Mouse (Mus musculus): ENCODE measurements around the gene Ift140.

The Ift140 gene

DNA sequence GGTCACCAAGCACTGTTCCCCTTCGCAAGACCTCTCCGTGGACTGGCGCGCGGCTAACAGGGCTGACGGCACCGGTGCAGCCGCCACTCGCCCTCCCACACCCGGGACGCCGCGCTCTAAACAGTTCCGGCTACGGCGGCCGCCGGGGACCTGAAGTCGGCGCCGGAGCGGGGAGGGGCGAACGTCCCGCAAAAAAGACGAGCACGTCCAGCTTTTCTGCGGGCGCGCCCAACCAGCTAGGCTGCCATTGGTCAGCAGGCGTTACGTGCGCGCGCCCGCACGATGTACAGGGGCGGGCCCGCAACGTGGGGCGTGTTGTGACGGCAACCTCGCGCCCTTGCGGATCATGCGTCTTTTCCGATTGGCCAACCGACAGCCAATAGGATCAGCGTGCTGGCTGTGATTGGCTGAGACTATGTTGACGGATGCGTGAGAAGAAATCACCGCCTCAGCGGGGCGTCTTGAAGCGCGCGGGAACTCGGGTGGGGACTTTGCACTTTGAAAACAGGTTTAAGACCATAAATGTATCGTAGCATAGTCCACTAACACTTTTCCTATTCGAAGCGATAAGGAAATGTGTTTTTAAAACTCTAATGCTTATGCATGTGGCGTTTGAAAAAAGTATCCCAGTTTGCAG lies at the start of gene Ift140, which contains the start of gene Cramp1l:
Ift140 (plus strand) TSS at position 431 of the 637 bp plus-strand sequence.
Cramp1l (minus strand) TSS at position 134 of the 637 bp plus-strand sequence.
- DNase-seq (ENCODE audit: low read depth, low spot score), result peak; percentile 98

DNA sequence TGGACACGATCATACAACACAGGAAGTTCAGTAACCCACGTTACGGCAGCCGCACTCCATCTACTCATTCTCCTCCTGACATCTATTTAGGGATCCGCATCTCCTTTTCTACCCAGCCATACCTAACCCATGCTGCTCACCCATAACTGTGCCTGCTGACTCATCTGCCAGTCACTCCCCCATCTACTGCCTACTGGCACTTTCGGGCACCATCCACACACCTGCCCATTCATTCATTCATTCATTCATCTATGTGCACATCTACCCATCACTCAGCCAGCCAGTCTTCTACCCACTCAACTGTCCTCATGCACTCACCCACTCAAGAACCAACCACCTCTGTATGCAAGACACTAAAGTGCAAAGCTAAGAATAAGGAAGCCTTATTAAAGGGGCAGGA lies 28.7 kb upstream of the Ift140 start:
- no peak for DNase-seq (ENCODE audit: low read depth, low spot score)

DNA sequence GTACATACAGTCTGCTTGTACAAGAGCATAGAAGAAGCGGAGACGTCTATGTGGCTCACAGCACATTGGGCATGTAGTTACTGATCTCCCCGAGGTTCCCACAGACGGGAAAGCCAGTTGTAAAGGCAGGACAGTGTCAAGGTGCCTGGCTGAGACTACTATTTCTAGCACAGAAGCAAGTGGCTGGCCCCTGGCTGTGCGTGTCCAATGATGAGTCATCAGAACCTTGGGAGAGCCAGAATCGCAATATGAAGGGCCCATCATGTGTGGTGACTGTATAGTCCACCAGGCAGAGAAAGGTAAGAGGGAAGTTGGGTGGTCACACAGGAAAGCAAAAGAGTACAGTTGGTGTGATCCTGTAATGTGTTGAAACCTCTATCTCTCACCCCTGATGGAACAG lies 21.2 kb upstream of the Ift140 start:
- no peak for DNase-seq (ENCODE audit: low read depth, low spot score)

DNA sequence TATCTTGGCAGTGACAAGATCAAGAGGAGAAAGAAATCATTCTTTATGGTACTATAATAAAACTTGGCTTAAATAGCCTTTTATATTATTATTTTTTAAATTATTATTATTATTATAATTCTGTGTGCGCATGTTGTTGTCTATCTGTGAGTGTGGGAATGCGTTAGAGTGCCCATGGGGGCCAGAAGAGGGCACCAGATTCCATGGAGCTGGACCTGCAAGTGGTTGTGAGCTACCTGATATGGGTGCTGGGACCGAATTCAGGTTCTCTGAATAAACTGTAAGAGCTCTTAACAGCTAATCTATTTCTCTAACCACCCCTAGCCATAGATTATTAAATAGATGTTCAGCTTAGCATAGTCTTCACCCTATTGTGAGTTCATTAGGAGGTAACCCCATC lies 10.8 kb upstream of the Ift140 start:
- DNase-seq (ENCODE audit: low read depth, low spot score), result no peak

DNA sequence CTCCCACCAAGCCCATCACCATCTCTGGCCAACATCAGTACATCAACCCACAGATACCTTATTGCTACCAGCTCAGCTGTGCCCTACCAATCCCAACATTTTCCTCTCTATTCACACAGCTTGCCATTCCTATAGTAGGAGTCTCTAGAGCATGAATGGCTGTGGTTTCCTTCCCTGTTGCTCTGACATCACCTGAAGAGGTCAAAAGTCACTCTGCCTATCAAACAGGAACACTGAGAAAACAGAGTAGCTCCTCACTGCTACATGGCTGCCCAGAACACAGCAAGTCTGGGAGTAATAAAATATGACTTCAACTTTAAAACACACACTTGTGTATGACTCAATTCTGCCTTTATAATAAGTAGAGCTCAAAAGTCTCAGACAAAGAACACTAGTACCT lies 8.4 kb upstream of the Ift140 start:
- DNase-seq (ENCODE audit: low read depth, low spot score), result no peak

DNA sequence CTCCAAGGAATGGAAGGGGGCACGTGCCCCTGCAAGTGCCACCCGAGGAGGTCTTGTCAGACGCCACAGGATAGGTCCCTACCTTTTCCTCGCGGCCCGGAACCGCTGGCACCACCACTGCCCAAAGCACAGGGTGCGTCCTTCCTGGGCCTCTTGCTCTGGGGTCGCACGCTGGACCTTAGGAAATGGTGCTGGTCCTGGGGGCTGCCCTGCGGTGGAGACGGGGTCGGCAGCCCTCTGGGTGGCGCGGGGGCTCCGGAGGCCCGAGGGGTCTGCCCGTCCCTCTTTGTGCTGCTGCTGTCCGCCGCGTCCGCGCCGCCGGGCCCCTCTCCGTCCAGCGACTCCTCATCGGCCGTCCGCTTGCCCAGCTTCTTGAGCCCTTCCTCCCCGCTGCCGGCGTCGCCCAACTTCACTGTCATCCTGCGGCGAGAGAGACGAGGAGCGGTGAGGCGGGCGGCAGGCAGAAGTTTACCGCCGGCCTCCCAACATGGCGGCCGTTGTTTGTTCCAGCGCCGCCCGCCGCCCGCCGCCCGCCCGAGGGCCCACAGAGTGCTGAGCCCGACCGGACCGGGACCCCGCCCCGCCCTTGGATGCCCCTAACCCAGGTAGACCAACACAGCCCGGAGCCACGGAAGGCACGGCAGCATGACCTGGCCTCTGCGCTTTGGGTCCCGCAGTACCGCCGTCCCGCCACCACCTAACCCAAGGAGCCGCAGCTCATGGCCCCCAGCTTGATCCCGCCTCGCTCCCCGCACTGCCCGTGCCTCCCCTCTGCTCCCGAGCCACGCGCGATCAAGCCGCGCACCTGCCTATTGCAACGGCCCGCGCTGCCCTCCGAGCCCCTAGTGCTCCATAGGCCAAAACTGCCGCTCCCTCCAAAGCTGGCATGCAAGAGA lies 2.0 kb upstream of the Ift140 start:
- DNase-seq (ENCODE audit: low read depth, low spot score), result no peak

DNA sequence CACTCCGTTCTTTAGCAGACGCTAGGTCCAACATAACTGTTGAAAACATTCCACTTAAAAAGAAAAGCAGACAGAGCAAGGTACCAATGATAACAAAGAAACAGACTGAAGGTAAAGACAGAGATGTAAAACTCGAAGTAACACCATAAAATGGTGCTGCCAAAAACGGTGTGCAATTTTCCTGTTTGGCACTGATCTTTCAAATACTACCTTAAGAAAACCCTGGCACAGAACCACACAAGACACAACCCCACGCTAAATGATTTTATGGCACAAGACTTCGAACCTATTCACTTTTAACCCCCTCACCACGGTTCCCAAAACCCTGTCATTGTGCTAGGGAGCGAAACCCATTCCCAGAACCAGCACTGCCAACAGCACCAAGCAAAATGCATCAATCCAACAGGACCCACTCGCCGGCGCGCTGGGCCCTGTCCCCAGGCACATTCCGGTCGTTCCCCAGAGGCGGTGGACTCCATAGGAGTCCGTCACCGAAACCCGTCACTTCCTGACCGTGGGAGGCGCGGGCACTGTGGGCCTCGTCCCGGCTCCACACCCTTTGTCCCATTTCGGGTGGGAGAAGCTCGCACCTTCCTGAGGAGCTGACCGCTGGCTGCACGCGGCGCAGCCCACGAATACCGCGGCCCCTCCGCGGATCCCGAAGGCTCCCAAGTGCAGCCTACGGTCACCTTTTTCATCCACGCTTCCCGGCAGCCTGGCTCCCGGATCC lies 879 bp upstream of the Ift140 start:
- DNase-seq (ENCODE audit: low read depth, low spot score), result no peak

DNA sequence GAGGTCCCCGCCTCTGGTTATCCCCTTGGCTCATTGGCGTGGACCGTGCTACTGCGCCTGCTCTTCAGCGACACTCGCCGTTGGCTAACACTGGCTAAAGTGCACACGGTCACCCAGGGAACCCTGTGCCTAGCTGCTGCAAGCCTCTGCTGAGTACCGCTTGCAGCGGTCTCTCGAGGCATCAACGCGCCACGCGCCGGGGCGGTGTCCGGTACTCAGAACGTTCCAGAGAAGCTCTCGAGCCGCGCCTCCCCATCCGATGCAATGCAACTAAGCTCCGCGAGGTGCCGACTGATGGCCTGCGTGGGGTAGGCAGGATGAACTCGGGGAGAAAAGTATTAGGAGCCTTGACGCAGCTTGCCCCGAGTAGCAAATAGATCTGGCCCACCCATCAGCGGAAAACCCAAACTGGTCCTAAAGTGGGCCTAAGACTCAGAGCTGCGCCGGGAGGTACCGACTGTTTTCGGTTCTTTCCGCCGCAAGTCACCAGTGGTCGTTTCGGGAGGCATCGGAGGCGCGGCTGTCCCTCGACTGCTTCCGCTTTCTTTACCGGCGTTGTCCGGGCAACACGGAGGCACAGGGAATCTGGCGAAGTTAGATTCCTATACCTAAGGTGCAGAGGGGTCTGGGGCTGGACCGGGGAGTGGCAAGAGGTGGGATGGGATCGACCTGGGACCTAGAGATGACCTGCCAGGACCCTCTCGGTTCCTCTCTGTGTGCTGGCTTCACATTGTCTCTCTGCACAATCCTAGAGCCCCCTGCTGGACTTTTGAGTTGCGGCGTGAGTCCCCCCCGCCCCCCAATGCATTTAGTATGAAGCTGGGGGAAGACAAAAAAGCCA lies 627 bp downstream of the Ift140 start:
- DNase-seq (ENCODE audit: low read depth, low spot score), result peak; percentile 76

DNA sequence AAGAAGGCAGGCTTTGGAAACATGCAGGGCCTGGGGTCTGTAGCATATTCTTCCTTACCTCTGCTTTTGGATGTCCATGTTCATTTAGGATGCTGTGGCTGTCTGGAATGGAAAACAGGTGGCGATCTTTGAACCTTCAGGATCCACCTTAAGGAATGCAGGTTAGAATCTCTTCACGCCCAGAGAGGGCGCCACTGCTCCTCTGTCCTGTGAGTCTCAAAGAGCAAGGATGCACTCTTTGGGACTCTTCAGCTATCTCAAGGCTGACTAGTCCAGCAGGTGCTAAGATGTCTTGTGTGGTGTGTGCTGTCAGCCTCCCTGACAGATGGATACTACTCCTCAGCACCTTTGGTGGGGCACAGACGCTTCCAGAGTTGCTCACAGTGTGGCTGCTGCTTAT lies 20.3 kb downstream of the Ift140 start:
- no peak for DNase-seq (ENCODE audit: low read depth, low spot score)

DNA sequence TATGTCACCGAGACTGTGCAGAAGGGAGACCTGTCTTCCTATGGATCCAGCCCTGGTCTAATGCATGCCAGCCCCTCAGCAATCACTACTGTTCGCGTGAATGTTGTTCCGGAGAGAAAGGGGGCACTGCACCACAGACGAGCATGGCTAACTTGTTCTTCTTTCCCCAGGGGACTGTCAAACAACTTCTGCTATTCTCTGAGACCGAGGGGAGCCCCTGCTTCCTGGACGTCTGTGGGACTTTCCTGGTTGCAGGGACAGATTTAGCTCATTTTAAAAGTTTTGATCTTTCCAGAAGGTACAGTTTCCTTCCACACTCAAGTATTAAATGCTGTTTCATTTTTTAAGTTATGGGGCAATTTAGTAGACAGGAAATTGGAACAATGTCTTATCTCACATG lies 29.0 kb downstream of the Ift140 start:
- no peak for DNase-seq (ENCODE audit: low read depth, low spot score)

DNA sequence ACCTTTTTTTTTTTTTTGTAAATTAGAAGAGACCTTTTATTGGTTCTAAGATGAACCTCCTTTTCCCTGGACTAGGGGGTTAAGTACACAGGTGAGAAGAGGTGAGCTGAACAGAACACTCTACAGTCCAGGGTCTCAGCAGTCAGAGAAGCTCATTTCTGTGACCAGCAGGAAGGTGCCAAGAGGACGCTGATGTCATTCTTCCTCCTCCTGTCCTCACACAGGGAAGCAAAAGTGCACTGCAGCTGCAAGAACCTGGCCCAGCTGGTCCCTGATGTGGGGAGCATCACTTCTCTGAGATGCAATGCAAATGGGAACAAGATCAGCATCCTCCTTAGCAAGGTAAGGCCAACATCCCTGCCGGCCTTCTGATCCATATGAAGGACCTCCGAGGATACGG lies 29.4 kb downstream of the Ift140 start:
- no peak for DNase-seq (ENCODE audit: low read depth, low spot score)

DNA sequence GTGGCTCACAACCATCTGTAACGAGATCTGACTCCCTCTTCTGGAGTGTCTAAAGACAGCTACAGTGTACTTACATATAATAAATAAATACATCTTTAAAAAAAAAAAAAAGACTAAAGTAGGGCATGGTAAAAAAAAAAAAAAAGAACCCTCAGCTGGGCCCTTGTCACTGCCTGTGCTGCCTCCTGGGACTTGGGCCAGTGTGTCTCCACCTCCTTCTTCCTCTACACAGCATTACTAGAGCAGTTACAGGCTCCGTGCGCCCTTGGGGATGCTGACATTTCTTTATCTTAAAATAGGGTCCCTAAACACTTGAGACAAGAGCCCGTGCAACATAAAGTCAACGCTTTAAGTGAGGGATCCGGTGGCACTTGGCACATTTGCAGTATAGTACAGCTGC lies 31.3 kb downstream of the Ift140 start:
- DNase-seq (ENCODE audit: low read depth, low spot score), result no peak

DNA sequence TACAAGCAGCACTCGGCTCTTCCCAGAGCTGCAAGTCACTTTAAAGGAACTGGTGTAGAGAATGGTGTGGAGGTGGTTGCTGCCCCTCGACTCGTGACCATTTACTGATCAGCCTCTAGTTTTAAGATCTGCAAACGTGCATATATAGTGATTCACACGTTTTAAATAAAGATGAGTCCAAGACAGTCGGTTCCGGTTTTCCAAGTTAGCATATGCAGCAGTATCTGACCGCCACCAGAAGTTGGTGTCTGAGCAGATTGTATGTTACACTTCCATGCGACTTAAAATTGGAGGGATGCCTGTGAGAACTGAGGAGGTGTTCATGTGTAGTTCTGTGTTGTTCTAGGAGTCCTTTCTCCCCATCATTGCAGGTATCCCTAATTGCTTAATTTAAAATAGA lies 37.4 kb downstream of the Ift140 start:
- DNase-seq (ENCODE audit: low read depth, low spot score), result no peak

DNA sequence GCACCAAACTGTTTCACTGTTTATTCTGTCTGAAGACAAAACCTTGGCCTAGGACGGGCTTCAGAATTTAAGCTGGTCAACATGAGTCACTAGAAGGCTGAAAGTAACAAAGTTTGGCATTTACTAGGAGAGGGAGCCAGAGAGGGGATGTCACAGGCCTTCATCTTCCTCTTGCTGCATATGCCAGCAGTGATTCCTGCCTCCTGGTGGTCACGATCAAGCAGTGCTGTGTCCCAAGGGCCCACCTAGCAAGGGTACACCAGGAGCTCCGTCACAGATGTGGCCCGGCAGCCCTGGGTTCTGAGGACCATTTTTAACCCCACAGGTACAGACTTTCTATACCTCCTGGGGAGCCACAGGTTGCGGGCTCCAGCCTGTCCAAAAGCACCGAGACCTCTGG lies 41.2 kb downstream of the Ift140 start:
- DNase-seq (ENCODE audit: low read depth, low spot score), result no peak

DNA sequence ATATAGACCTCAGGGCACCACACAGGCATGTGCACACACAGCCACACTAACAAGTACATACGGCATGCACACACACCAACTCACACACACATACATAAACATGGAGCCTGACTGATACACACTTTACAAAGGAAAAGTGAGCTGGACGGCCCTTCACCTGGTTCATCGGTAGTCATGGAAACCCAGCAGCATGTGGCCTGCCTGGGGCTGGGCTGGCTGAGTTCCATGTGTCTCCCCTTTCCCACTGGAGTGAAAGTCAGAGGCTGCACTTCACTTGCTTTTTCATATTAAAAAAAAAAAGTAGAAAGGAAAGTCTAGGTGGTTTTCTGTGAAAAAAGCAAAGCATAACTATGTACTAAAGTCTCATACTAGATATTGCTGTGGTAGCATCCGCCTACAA lies 47.4 kb downstream of the Ift140 start:
- DNase-seq (ENCODE audit: low read depth, low spot score), result no peak

DNA sequence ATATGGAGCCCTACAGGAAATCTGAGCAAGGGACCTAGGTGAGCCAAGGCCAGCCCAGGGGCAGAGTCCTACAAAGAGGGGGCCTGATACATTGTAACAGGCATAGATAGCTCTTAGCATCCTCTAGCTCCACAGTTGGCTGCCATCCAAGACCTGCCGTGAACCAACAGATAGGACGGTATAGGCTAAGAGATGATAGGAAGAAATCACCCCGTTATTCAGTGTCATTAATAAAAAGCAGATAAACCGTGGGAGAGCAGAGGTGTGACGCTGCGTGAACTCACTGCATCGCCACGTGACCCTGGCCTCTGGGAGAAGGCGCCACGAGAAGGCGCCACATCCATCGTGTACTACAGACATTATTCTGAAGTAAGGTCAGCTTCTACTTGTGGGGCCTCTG lies 48.0 kb downstream of the Ift140 start:
- DNase-seq (ENCODE audit: low read depth, low spot score), result no peak

DNA sequence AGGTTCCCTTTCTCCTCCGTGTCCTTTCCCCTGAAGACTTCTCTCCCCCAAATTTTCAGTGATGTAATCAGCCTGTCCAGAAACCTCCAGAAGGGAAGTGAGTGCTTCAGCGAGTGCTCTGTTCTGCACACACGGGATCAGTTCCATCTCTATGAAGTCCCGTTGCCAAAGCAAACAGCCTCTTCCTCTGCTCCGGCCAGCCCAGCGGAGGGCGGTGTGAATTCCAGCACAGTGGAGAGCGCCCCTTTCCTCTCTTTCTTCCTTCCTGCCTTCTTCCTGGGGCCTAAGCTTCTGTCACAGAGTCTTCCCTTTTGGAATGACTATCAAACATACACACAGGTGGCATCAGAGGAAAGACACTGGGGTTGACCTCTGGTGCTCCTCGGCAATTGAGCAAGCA lies 48.5 kb downstream of the Ift140 start:
- no peak for DNase-seq (ENCODE audit: low read depth, low spot score)

DNA sequence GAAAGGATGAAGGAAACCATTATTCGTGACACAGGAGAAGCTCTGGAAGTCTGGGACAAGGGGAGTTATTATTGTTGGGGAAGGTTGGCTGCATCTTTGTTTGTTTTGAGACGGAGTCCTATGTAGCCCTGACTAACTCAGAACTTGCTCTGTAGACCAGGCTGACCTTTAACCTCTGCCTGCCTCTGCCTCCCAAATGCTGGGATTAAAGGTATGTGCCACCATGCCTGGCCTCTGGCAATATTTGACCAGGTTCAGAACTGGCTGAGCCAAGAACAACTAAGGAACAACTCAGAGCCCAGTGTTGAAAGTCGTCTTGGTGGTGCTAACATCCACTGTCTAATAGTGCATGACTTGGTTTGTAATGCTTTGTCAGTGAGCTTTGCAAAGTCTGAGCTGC lies 49.3 kb downstream of the Ift140 start:
- no peak for DNase-seq (ENCODE audit: low read depth, low spot score)

DNA sequence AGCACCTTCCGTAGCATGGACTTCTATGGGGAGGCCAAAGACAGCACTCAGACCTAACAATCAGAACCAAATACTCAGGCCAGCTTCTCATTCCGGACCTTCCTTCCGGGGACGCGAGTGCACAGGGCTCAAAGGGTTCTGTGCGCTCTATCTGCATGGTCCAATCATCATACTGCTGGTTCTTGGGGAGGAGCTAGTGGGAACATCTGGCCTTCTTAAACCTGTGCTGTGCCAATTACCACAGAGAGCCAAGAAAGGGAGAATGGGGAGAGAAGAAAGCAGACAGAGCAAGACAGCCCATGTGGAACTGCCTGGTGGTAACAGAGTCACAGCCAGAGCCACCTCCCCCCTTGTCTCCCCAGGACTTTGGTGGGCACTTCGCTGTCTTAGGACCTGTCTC lies 50.7 kb downstream of the Ift140 start:
- no peak for DNase-seq (ENCODE audit: low read depth, low spot score)

DNA sequence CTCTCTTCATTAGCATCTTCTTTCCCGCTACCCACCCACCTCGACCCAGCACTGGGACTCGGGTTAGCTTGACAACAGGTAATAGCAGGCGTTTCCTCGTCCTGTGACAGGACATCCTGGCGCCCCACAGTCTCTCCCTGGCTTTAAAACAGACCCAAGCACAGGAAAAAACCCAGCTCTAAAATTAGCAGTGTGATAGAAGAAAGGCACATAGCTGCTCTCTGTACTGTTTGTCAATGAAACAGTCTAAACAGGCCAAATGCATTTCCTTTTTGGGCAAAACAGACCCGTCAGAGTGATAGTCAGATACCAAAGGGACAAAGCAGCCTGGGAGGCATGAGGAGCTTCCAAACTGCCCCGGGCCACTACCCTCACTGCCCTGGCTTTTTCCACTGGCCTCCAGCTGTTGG lies 51.6 kb downstream of the Ift140 start:
- no peak for DNase-seq (ENCODE audit: low read depth, low spot score)

DNA sequence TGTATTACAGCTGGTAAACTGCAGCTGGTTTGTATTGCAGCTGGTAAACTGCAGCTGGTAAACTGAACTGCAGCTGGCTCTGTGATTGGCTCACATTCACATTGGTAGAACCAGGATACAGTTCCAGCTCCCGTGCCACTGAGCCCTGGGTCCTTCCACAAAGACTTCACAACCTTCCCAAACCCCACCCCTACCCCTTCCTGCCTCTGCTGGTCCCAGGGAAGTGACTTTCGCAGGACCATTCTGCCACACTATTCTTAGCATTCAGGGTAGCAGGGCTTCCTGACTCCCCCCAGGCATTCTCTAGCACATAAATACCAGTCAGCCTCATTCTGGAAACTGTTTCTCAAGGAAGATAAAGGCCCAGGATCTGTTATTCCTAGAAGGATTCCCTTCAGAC lies 52.8 kb downstream of the Ift140 start:
- DNase-seq (ENCODE audit: low read depth, low spot score), result no peak

DNA sequence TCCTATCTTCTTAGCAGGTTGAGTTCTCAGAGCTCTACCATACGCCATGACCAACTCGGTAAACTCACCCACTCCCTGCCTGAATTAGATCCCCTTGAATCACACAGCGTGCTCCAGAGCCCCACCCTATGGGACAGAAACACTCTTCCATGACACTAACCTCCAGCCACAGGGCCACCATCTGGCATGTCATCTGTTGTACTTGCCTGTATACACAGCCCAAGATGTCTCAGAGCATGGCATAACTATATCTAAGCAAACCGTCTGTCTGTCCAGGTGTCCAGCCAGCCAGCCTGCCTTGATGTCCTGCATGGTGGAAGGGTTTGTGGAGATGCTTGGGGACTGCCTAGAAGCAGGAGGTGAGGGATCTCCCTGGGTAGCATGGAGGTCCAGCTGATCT lies 61.0 kb downstream of the Ift140 start:
- DNase-seq (ENCODE audit: low read depth, low spot score), result no peak
